23 mouse cellular contexts compared by ENCODE assay signal in genomic region chr1:105440296-105440695, GRCm38 (mm10).
A peak's percentile ranks its signal among the peaks of the same experiment; 100 is the strongest.
DNase-seq lines count a peak whose midpoint lies in the region; ATAC-seq and TF ChIP-seq lines count a peak whose summit lies in the region.
"Had no signal": no experiment of that assay in that cellular context is flagged by ENCODE, and none has a peak within 500 bp of the region (broad histone marks: within the 10 kb centered on the region; RNA-seq: fewer than 3 reads in every experiment).

No protein-coding gene starts in this region.

- H3K27me3 ChIP-seq in hindbrain, postnatal 0 days (ENCODE audit: insufficient read depth, low read length) = no peaks in the 10 kb centered on the region
- no peaks in the 10 kb centered on the region for H3K27me3 ChIP-seq in hindbrain, embryonic 12.5 days
- H3K27me3 ChIP-seq in midbrain, embryonic 14.5 days (ENCODE audit: control insufficient read depth, insufficient read depth, low read length) = no peaks in the 10 kb centered on the region
- H3K27me3 ChIP-seq: embryonic facial prominence, embryonic 15.5 days had no signal

- intact Hi-C loops in left cerebral cortex, postnatal 14 days (cut with DNase I) = loop anchor here (10.0 kb wide), 1 partner anchor 345 kb away; no protein-coding TSS in a partner anchor

- H3K36me3 ChIP-seq in hindbrain, postnatal 0 days (ENCODE audit: insufficient read depth, low read length) = no peaks in the 10 kb centered on the region
- no peaks in the 10 kb centered on the region for H3K36me3 ChIP-seq in hindbrain, embryonic 12.5 days
- no peaks in the 10 kb centered on the region for H3K36me3 ChIP-seq in midbrain, embryonic 14.5 days (ENCODE audit: control insufficient read depth, insufficient read depth, low read length)
- H3K36me3 ChIP-seq: embryonic facial prominence, embryonic 15.5 days; forebrain, embryonic 10.5 days; G1E; heart, embryonic 10.5 days had no signal

- no peaks in the 10 kb centered on the region for H3K4me1 ChIP-seq in hindbrain, postnatal 0 days (ENCODE audit: insufficient read depth, low read length)
- H3K4me1 ChIP-seq in hindbrain, embryonic 12.5 days = no peaks in the 10 kb centered on the region
- H3K4me1 ChIP-seq in midbrain, embryonic 14.5 days (ENCODE audit: control insufficient read depth, insufficient read depth, low read length) = no peaks in the 10 kb centered on the region
- H3K4me1 ChIP-seq: embryonic facial prominence, embryonic 15.5 days; heart, embryonic 10.5 days had no signal

- H3K9ac ChIP-seq in hindbrain, postnatal 0 days (replicated peaks; ENCODE audit: low read length) = no peak overlapping the region
- H3K9ac ChIP-seq in hindbrain, embryonic 12.5 days = no peak overlapping the region
- no peak overlapping the region for H3K9ac ChIP-seq in midbrain, embryonic 14.5 days (replicated peaks; ENCODE audit: low read length)
- H3K9ac ChIP-seq: embryonic facial prominence, embryonic 15.5 days had no signal

- ATAC-seq in hindbrain, postnatal 0 days = peak; percentile 27; the same call in 1 of the 2 replicates
- no peak for ATAC-seq in hindbrain, embryonic 12.5 days (ENCODE audit: low FRiP score)
- peak; percentile 32; the same call in 1 of the 2 replicates for ATAC-seq in midbrain, embryonic 14.5 days (ENCODE audit: low FRiP score, low TSS enrichment)
- ATAC-seq: CD4-positive, CD25-positive, alpha-beta regulatory T cell, adult 4 months; forebrain, embryonic 14.5 days had no signal

- H3K4me2 ChIP-seq in hindbrain, postnatal 0 days (ENCODE audit: low read depth, low read length) = no peak overlapping the region
- no peak overlapping the region for H3K4me2 ChIP-seq in hindbrain, embryonic 12.5 days (replicated peaks)
- H3K4me2 ChIP-seq in midbrain, embryonic 14.5 days (ENCODE audit: low read length) = no peak overlapping the region
- H3K4me2 ChIP-seq: embryonic facial prominence, embryonic 15.5 days had no signal

- no peak overlapping the region for H3K4me3 ChIP-seq in hindbrain, postnatal 0 days (ENCODE audit: low read length)
- no peak overlapping the region for H3K4me3 ChIP-seq in hindbrain, embryonic 12.5 days
- no peak overlapping the region for H3K4me3 ChIP-seq in midbrain, embryonic 14.5 days (replicated peaks; ENCODE audit: low read depth, low read length)
- H3K4me3 ChIP-seq: embryonic facial prominence, embryonic 15.5 days; erythroblast, embryonic 14.5 days; forebrain, embryonic 10.5 days; heart, embryonic 10.5 days had no signal

- peak; percentile 16 for DNase-seq in embryo, embryonic 10 days (ENCODE audit: low spot score)
- no peak for DNase-seq in embryo, embryonic 11 days
- DNase-seq in hindbrain, postnatal 0 days (ENCODE audit: low spot score) = no peak
- DNase-seq in embryo, embryonic 10.5 days (ENCODE audit: low spot score) = peak; percentile 32
- DNase-seq in midbrain, embryonic 14.5 days = no peak
- no peak for DNase-seq in left cerebral cortex, postnatal 14 days (ENCODE audit: low spot score in 2 of 2)
- DNase-seq: adrenal gland, adult 8-10 months; adrenal gland, postnatal 36 days; B cell, adult 2 months; cerebellum, adult 11 months; cerebellum, adult 8-10 months; cerebellum, postnatal 14 days; gastrocnemius, postnatal 36 days; heart, adult 18-20 months; heart, postnatal 10 days had no signal

- 28% methylated on average over 3 of the region's 3 CpGs for WGBS in hindbrain, postnatal 0 days
- WGBS in hindbrain, embryonic 12.5 days = 41% methylated on average over 3 of the region's 3 CpGs
- WGBS in midbrain, embryonic 14.5 days = 9% methylated on average over 3 of the region's 3 CpGs

- H3K9me3 ChIP-seq in hindbrain, postnatal 0 days (ENCODE audit: low read length) = no peaks in the 10 kb centered on the region
- no peaks in the 10 kb centered on the region for H3K9me3 ChIP-seq in hindbrain, embryonic 12.5 days (replicated peaks)
- H3K9me3 ChIP-seq in midbrain, embryonic 14.5 days (ENCODE audit: control insufficient read depth, low read length) = no peaks in the 10 kb centered on the region
- H3K9me3 ChIP-seq: embryonic facial prominence, embryonic 15.5 days; forebrain, embryonic 10.5 days; G1E; heart, embryonic 10.5 days had no signal

- H3K27ac ChIP-seq in hindbrain, postnatal 0 days = no peak overlapping the region
- no peak overlapping the region for H3K27ac ChIP-seq in hindbrain, embryonic 12.5 days
- H3K27ac ChIP-seq in midbrain, embryonic 14.5 days (replicated peaks; ENCODE audit: low read depth, low read length) = no peak overlapping the region
- H3K27ac ChIP-seq: embryonic facial prominence, embryonic 15.5 days; forebrain, embryonic 10.5 days; heart, embryonic 10.5 days had no signal

- TF ChIP-seq CTCF in hindbrain, postnatal 0 days (IDR thresholded peaks at IDR 0.05; ENCODE audit: low read depth) = no peak

Comparison
In these comparisons a context has a peak if more than half of its experiments do, and no peak if none do; other contexts are left out.
1. DNase-seq: peak in embryo, embryonic 10 days (single experiment) and embryo, embryonic 10.5 days (single experiment); none in embryo, embryonic 11 days (single experiment), hindbrain, postnatal 0 days (single experiment), midbrain, embryonic 14.5 days (single experiment) and left cerebral cortex, postnatal 14 days (0 of 2).